Mouse (Mus musculus): Measurements from ENCODE around the gene Wfikkn2. TPM values are rescaled to one million over a fixed set of nuclear protein-coding genes. Genes with fewer than 3 reads are reported as not detected.
A peak's percentile ranks its signal among the peaks of the same experiment; 100 is the strongest.

Gene Wfikkn2
- polyA plus RNA-seq, 1 experiment from 2014 or later: 1.4 TPM

DNA sequence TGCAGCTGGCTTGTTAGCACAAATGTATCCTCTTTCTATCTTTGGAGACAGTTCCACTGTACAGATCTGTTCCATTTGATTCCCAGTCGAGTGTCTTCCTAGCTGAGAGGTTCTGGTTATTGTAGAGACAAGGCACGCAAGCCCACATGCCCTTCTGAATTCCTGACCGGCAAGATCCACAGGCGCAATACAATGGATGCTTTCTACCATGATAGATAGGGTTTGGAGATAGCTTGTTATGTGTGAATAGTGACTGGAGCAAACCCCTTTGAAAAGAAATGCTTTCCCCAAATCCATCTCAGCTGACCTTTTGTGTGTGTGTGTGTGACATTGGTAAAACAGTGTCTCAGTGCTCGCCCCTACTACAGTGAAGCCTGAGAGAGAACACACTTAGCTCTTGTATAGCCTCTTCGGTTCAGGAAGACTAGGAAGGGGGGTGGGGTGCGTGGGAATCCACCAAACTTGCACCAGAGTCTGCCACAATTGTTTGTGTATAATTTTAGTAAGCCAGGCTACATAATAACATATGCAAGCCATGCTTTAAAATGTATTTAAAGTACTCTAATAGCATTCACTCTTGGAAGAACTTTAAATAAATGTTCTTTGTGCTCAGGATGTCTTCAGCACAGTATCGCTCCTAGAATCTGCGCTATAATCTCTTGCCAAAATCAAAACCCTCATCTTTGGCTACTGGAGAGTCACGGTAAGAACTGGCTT, 39.2 kb downstream of the Wfikkn2 start:
- H3K27ac ChIP-seq (replicated peaks): no peak overlapping the region
- no peak for DNase-seq (ENCODE audit: low spot score)
- H3K4me3 ChIP-seq (ENCODE audit: low read depth, low read length): no peak overlapping the region
- no peaks in the 10 kb centered on the region for H3K9me3 ChIP-seq (ENCODE audit: control insufficient read depth, low read length)
- H3K4me1 ChIP-seq (replicated peaks; ENCODE audit: control insufficient read depth, insufficient read depth): no peaks in the 10 kb centered on the region
- H3K36me3 ChIP-seq (ENCODE audit: control insufficient read depth, insufficient read depth, low read length): no peaks in the 10 kb centered on the region
- TF ChIP-seq CTCF (IDR thresholded peaks at IDR 0.05; ENCODE audit: low read depth) (no peak), EP300 (optimal IDR thresholded peaks at IDR 0.05) (no peak)
- no peak overlapping the region for H3K9ac ChIP-seq (ENCODE audit: low read length)
- no peak overlapping the region for H3K4me2 ChIP-seq (replicated peaks; ENCODE audit: low read depth)
- 66% methylated on average over 10 of the region's 10 CpGs for WGBS
- no peak for ATAC-seq (ENCODE audit: low FRiP score, low TSS enrichment)
- H3K27me3 ChIP-seq (ENCODE audit: control insufficient read depth, insufficient read depth, low read length): no peaks in the 10 kb centered on the region

DNA sequence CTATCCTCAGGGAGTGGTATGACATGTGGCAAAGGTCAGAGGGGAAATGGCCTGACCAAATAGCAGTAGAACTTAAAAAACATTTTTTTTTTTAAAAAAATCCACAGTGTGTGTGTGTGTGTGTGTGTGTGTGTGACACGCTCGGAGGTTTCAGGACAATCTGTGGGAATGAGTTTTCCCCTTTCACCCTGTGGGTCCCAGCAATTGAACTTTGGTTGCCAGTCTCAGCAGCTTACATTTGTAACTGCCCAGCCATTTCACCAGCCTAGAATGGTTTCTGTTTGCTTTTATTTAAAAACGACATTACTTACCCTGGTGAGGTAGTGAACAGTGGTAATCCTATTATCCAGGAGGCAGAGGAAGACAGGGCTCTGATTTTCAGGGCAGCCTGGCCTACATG, 42.7 kb downstream of the Wfikkn2 start:
- no peaks in the 10 kb centered on the region for H3K4me1 ChIP-seq (replicated peaks; ENCODE audit: control insufficient read depth, insufficient read depth)
- no peak overlapping the region for H3K9ac ChIP-seq (ENCODE audit: low read length)
- WGBS: 60% methylated on average over 3 of the region's 3 CpGs
- no peak overlapping the region for H3K4me3 ChIP-seq (ENCODE audit: low read depth, low read length)
- DNase-seq (ENCODE audit: low spot score) (no peak), ATAC-seq (ENCODE audit: low FRiP score, low TSS enrichment) (no peak)
- TF ChIP-seq CTCF (IDR thresholded peaks at IDR 0.05; ENCODE audit: low read depth) (no peak), EP300 (optimal IDR thresholded peaks at IDR 0.05) (no peak)
- no peaks in the 10 kb centered on the region for H3K36me3 ChIP-seq (ENCODE audit: control insufficient read depth, insufficient read depth, low read length)
- no peaks in the 10 kb centered on the region for H3K9me3 ChIP-seq (ENCODE audit: control insufficient read depth, low read length)
- no peaks in the 10 kb centered on the region for H3K27me3 ChIP-seq (ENCODE audit: control insufficient read depth, insufficient read depth, low read length)
- no peak overlapping the region for H3K4me2 ChIP-seq (replicated peaks; ENCODE audit: low read depth)
- H3K27ac ChIP-seq (replicated peaks): no peak overlapping the region

DNA sequence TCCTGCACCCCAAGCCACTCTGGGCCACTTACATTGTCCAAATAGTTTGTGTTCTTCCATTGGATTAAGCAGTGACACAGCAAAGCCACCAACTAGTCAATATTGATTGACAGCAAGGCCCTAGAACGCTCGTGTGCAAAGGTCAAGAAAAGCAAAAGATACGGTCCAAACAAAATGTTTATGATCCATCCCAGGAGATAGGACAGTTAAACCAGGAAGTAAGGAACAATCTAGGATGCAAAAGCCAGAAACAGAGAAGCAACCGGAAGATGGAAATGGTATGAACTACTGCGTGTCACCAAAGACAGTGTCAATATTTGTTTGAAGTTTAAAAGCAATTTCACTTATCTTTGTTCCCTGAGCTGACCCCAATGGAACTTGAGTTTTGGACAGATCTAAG, 43.7 kb downstream of the Wfikkn2 start:
- H3K4me2 ChIP-seq (replicated peaks; ENCODE audit: low read depth): no peak overlapping the region
- no peak overlapping the region for H3K4me3 ChIP-seq (ENCODE audit: low read depth, low read length)
- H3K27ac ChIP-seq (replicated peaks): peak overlapping the region; percentile 20; the same call in 1 of the 2 replicates
- no peaks in the 10 kb centered on the region for H3K36me3 ChIP-seq (ENCODE audit: control insufficient read depth, insufficient read depth, low read length)
- H3K27me3 ChIP-seq (ENCODE audit: control insufficient read depth, insufficient read depth, low read length): no peaks in the 10 kb centered on the region
- no peak for DNase-seq (ENCODE audit: low spot score)
- WGBS: 62% methylated on average over 5 of the region's 5 CpGs
- no peaks in the 10 kb centered on the region for H3K4me1 ChIP-seq (replicated peaks; ENCODE audit: control insufficient read depth, insufficient read depth)
- H3K9me3 ChIP-seq (ENCODE audit: control insufficient read depth, low read length): no peaks in the 10 kb centered on the region
- no peak overlapping the region for H3K9ac ChIP-seq (ENCODE audit: low read length)
- no peak for ATAC-seq (ENCODE audit: low FRiP score, low TSS enrichment)
- TF ChIP-seq EP300 (optimal IDR thresholded peaks at IDR 0.05) (no peak), CTCF (IDR thresholded peaks at IDR 0.05; ENCODE audit: low read depth) (no peak)

DNA sequence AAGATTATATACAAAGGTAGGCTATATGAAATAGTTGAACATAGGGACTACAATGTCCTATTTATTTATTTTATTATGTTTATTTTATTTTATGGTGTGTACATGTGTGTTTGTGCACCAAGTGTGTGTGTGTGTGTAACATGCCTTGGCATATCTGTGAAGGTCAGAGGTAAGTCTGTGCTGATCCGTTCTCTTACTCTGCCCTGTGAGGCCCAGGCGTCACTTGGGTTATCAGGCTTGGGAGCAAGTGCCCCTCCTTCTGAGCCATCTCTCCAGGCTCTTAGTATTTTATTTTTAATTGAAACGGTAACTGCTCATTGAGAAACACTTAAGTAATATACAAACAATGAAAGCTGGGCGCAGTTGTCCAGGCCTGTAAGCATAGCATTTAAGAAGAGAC, 45.4 kb downstream of the Wfikkn2 start:
- WGBS: 58% methylated on average over 4 of the region's 4 CpGs
- Histone ChIP-seq H3K36me3 (ENCODE audit: control insufficient read depth, insufficient read depth, low read length) (no peaks in the 10 kb centered on the region), H3K4me3 (ENCODE audit: low read depth, low read length) (no peak overlapping the region), H3K27ac (replicated peaks) (no peak overlapping the region), H3K27me3 (ENCODE audit: control insufficient read depth, insufficient read depth, low read length) (no peaks in the 10 kb centered on the region), H3K4me1 (replicated peaks; ENCODE audit: control insufficient read depth, insufficient read depth) (no peaks in the 10 kb centered on the region), H3K9me3 (ENCODE audit: control insufficient read depth, low read length) (no peaks in the 10 kb centered on the region), H3K4me2 (replicated peaks; ENCODE audit: low read depth) (no peak overlapping the region), H3K9ac (ENCODE audit: low read length) (no peak overlapping the region)
- TF ChIP-seq CTCF (IDR thresholded peaks at IDR 0.05; ENCODE audit: low read depth) (no peak), EP300 (optimal IDR thresholded peaks at IDR 0.05) (no peak)
- ATAC-seq (ENCODE audit: low FRiP score, low TSS enrichment) (no peak), DNase-seq (ENCODE audit: low spot score) (no peak)

DNA sequence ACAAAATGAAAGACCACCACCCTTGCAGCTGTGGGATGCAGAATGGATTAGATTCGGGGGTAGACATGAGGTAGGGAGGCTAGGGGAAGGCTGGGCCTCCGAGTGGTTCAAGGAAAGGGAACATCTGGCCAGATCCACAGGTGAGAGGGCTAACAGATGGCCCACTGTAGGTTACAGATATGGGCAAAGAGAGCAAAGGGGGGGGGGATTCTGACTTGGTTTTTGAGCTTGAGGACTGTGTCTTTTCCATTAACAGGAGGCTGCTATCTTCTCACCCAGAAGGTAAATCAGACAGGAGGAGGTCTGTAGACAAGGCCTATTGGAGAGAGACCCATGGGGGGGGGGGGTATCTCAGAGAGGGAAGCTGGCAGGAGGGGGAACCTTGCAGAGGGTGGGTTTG, 46.0 kb downstream of the Wfikkn2 start:
- H3K36me3 ChIP-seq (ENCODE audit: control insufficient read depth, insufficient read depth, low read length): no peaks in the 10 kb centered on the region
- no peaks in the 10 kb centered on the region for H3K9me3 ChIP-seq (ENCODE audit: control insufficient read depth, low read length)
- no peaks in the 10 kb centered on the region for H3K4me1 ChIP-seq (replicated peaks; ENCODE audit: control insufficient read depth, insufficient read depth)
- no peak overlapping the region for H3K4me3 ChIP-seq (ENCODE audit: low read depth, low read length)
- ATAC-seq (ENCODE audit: low FRiP score, low TSS enrichment): no peak
- DNase-seq (ENCODE audit: low spot score): no peak
- no peak for TF ChIP-seq EP300 (optimal IDR thresholded peaks at IDR 0.05)
- H3K9ac ChIP-seq (ENCODE audit: low read length): no peak overlapping the region
- H3K27me3 ChIP-seq (ENCODE audit: control insufficient read depth, insufficient read depth, low read length): no peaks in the 10 kb centered on the region
- H3K4me2 ChIP-seq (replicated peaks; ENCODE audit: low read depth): no peak overlapping the region
- H3K27ac ChIP-seq (replicated peaks): no peak overlapping the region
- 70% methylated on average over 2 of the region's 2 CpGs for WGBS

DNA sequence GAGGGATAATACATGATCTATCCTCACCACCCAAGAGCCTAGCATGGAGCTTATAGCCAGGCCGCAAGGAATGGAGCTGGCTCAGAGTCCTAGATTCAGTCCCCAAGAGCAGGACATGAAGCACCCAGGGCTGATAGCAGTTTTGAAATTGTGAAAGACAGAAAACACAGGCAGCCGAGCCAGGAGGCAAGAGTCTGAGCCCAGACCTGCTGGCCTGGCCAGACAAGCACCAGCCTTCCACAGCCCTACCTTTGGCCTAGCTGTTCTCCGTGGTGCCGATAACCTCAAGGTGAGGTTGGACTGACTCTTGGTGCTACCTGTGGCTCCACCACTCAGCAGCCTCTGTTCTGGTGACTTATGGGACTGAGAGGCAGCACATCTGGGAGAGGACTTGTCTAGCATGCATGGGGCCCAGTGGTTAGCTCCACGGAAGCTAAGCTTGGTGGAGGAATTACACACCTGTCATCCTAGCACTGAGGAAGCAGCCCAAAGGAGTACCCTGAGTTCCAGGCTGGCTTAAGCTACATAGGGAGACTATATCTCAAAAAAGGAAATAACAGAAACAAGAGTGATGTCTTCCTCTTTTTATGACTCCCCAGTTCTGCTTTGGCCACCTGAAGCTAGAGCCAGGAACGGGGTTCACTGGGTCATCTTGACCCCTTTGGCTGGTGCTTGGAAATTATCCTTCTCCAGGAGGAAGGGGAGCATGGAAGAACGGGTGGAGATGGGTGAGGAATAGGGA, 47.2 kb downstream of the Wfikkn2 start:
- H3K9ac ChIP-seq (ENCODE audit: low read length): no peak overlapping the region
- no peak overlapping the region for H3K4me3 ChIP-seq (ENCODE audit: low read depth, low read length)
- no peaks in the 10 kb centered on the region for H3K36me3 ChIP-seq (ENCODE audit: control insufficient read depth, insufficient read depth, low read length)
- no peaks in the 10 kb centered on the region for H3K27me3 ChIP-seq (ENCODE audit: control insufficient read depth, insufficient read depth, low read length)
- no peaks in the 10 kb centered on the region for H3K9me3 ChIP-seq (ENCODE audit: control insufficient read depth, low read length)
- peak; percentile 36; the same call in 1 of the 2 replicates for ATAC-seq (ENCODE audit: low FRiP score, low TSS enrichment)
- H3K27ac ChIP-seq (replicated peaks): peak overlapping the region; percentile 53; the same call in 1 of the 2 replicates
- no peak overlapping the region for H3K4me2 ChIP-seq (replicated peaks; ENCODE audit: low read depth)
- H3K4me1 ChIP-seq (replicated peaks; ENCODE audit: control insufficient read depth, insufficient read depth): no peaks in the 10 kb centered on the region
- peak; percentile 43 for DNase-seq (ENCODE audit: low spot score)
- TF ChIP-seq CTCF (IDR thresholded peaks at IDR 0.05; ENCODE audit: low read depth) (no peak), EP300 (optimal IDR thresholded peaks at IDR 0.05) (no peak)
- 70% methylated on average over 7 of the region's 7 CpGs for WGBS
